In genomic region chr10:81488081-81488480, GRCm38 (mm10) we compare ENCODE assay signal across 25 mouse cellular contexts. TPM values are rescaled to one million over a fixed set of nuclear protein-coding genes. Genes with fewer than 3 reads are reported as not detected.
DNase-seq lines count a peak whose midpoint lies in the region; ATAC-seq and TF ChIP-seq lines count a peak whose summit lies in the region.
"Had no signal": no experiment of that assay in that cellular context is flagged by ENCODE, and none has a peak within 500 bp of the region (broad histone marks: within the 10 kb centered on the region; RNA-seq: fewer than 3 reads in every experiment).

No protein-coding gene starts in this region.

- peak; percentile 27 for TF ChIP-seq CTCF in heart, adult 2 months (IDR thresholded peaks at IDR 0.05)
- 0 out of 2 replicates have a peak, but pooled peaks have one; percentile 22 for TF ChIP-seq CTCF in layer of hippocampus, adult 2 months (conservative IDR thresholded peaks at IDR 0.05)
- TF ChIP-seq CTCF in ES-Bruce4 (IDR thresholded peaks at IDR 0.05; ENCODE audit: low read depth, low read length): peak; percentile 20

- no peak overlapping the region for H3K4me2 ChIP-seq in heart, embryonic 15.5 days
- H3K4me2 ChIP-seq: embryonic facial prominence, embryonic 15.5 days; hindbrain, embryonic 15.5 days had no signal

- TF ChIP-seq EP300 in heart, adult 2 months (IDR thresholded peaks at IDR 0.05; ENCODE audit: insufficient read depth, low read depth, low read length): no peak
- TF ChIP-seq EP300 in ES-Bruce4 (IDR thresholded peaks at IDR 0.05; ENCODE audit: insufficient read depth, low read depth, low read length): no peak

- H3K4me3 ChIP-seq in heart, adult 2 months: no peak overlapping the region
- H3K4me3 ChIP-seq in heart, embryonic 15.5 days: no peak overlapping the region
- no peak overlapping the region for H3K4me3 ChIP-seq in layer of hippocampus, adult 2 months
- no peak overlapping the region for H3K4me3 ChIP-seq in ES-Bruce4 (ENCODE audit: low read depth, low read length)
- H3K4me3 ChIP-seq: embryonic facial prominence, embryonic 15.5 days; erythroblast, embryonic 14.5 days; forebrain, embryonic 10.5 days; gastrocnemius, adult 2 months; hindbrain, embryonic 15.5 days had no signal

- DNase-seq in heart, adult 2 months: peak in 1 of 2 experiments; percentile 23
- no peak for DNase-seq in heart, adult 18-20 months
- DNase-seq in heart, postnatal 36 days: no peak
- no peak for DNase-seq in layer of hippocampus, adult 2 months (ENCODE audit: low spot score in 2 of 2)
- DNase-seq in layer of hippocampus, postnatal 10 days (ENCODE audit: low spot score in 2 of 2): no peak
- DNase-seq in cerebellum, postnatal 4 days (ENCODE audit: low spot score in 2 of 2): no peak
- DNase-seq: adrenal gland, adult 8-10 months; adrenal gland, postnatal 36 days; cerebellum, adult 2 months; cerebellum, postnatal 10 days; embryo, embryonic 11 days; gastrocnemius, adult 2 months; gastrocnemius, postnatal 25 days; kidney, adult 8-10 months had no signal

- TF ChIP-seq POLR2A in heart, adult 2 months (IDR thresholded peaks at IDR 0.05; ENCODE audit: insufficient read depth, low read depth, low read length): no peak
- TF ChIP-seq POLR2A in ES-Bruce4 (IDR thresholded peaks at IDR 0.05; ENCODE audit: insufficient read depth, low read length): no peak

- H3K9me3 ChIP-seq in heart, embryonic 15.5 days (replicated peaks): no peaks in the 10 kb centered on the region
- H3K9me3 ChIP-seq in ES-Bruce4 (replicated peaks; ENCODE audit: control insufficient read depth, insufficient read depth, low read length, poor library complexity, severe bottlenecking): no peaks in the 10 kb centered on the region
- H3K9me3 ChIP-seq: embryonic facial prominence, embryonic 15.5 days; forebrain, embryonic 10.5 days; G1E; hindbrain, embryonic 15.5 days had no signal

- no peaks in the 10 kb centered on the region for H3K36me3 ChIP-seq in heart, adult 2 months (ENCODE audit: control insufficient read depth, insufficient read depth, low read length)
- peaks cover 64% of the 10 kb centered on the region for H3K36me3 ChIP-seq in heart, embryonic 15.5 days
- H3K36me3 ChIP-seq in ES-Bruce4 (ENCODE audit: control insufficient read depth, insufficient read depth, low read length, poor library complexity, severe bottlenecking): peaks cover 20% of the 10 kb centered on the region

- ATAC-seq in heart, embryonic 15.5 days (replicated peaks; ENCODE audit: insufficient number of reproducible peaks, insufficient read depth, low FRiP score, low read depth): peak; percentile 43; the same call in 1 of the 2 replicates
- ATAC-seq: forebrain, embryonic 14.5 days; inflammation-experienced regulatory T-cells, adult 6 months; intestine, postnatal 0 days had no signal

- no peaks in the 10 kb centered on the region; the same call in 1 of the 2 replicates for H3K4me1 ChIP-seq in heart, adult 2 months (ENCODE audit: control insufficient read depth, insufficient read depth, low read length)
- H3K4me1 ChIP-seq in heart, embryonic 15.5 days (replicated peaks): peaks cover 16% of the 10 kb centered on the region
- H3K4me1 ChIP-seq in ES-Bruce4 (ENCODE audit: control insufficient read depth, insufficient read depth, low read length): no peaks in the 10 kb centered on the region
- H3K4me1 ChIP-seq: embryonic facial prominence, embryonic 15.5 days had no signal

- H3K27me3 ChIP-seq in heart, adult 2 months (ENCODE audit: control insufficient read depth, insufficient read depth, low read length): no peaks in the 10 kb centered on the region
- H3K27me3 ChIP-seq in heart, embryonic 15.5 days: no peaks in the 10 kb centered on the region
- H3K27me3 ChIP-seq in ES-Bruce4 (ENCODE audit: control insufficient read depth, insufficient read depth, low read length, poor library complexity, severe bottlenecking): no peaks in the 10 kb centered on the region
- H3K27me3 ChIP-seq: embryonic facial prominence, embryonic 15.5 days; hindbrain, embryonic 15.5 days had no signal

- intact Hi-C loops in heart, adult 2 months (cut with DNase I): no loop called here
- intact Hi-C loops in heart, postnatal 36 days (cut with DNase I): no loop called here

- no peaks in the 10 kb centered on the region for H3K79me2 ChIP-seq in heart, adult 2 months (replicated peaks; ENCODE audit: control insufficient read depth, insufficient read depth, low read length)

- no peak overlapping the region for H3K27ac ChIP-seq in heart, adult 2 months
- peak overlapping the region; percentile 71 for H3K27ac ChIP-seq in heart, embryonic 15.5 days
- H3K27ac ChIP-seq in layer of hippocampus, adult 2 months: no peak overlapping the region
- H3K27ac ChIP-seq in ES-Bruce4 (ENCODE audit: insufficient read depth, low read length): peak overlapping the region; percentile 27
- H3K27ac ChIP-seq: embryonic facial prominence, embryonic 15.5 days; forebrain, embryonic 10.5 days; gastrocnemius, adult 2 months; hindbrain, embryonic 15.5 days had no signal

- 74% methylated on average over 11 of the region's 11 CpGs for WGBS in heart, adult 2 months
- 56% methylated on average over 11 of the region's 11 CpGs for WGBS in heart, embryonic 15.5 days

- H3K9ac ChIP-seq in heart, adult 2 months (ENCODE audit: low read depth, low read length): no peak overlapping the region
- H3K9ac ChIP-seq in heart, embryonic 15.5 days: no peak overlapping the region
- no peak overlapping the region for H3K9ac ChIP-seq in ES-Bruce4 (ENCODE audit: low read depth, poor library complexity, severe bottlenecking)
- H3K9ac ChIP-seq: embryonic facial prominence, embryonic 15.5 days; hindbrain, embryonic 15.5 days had no signal

RNA-seq across cellular contexts. Expression of gene Celf5, which starts 5.6 kb away (rescaled TPM):
- total RNA-seq in heart, adult 2 months (2021): under 1 TPM in 1 of 2 experiments, not detected in 1; 0.16 TPM
- polyA plus RNA-seq in heart, adult 2 months (2012; rRNA removed): 0.39 and 0.73 TPM in 2 replicates
- total RNA-seq in heart, adult 18-20 months (2021): under 1 TPM; 0.17 to 0.21 TPM
- 0.08 and 0.41 TPM in 2 replicates for polyA plus RNA-seq in heart, embryonic 15.5 days (2015; fragmentation: Nextera tagmentation; extraction: Ambion mirVana)
- total RNA-seq in heart, postnatal 36 days (2021): under 1 TPM in 1 of 2 experiments, not detected in 1; 0.24 TPM
- 100 to 1,000 TPM; 286 to 287 TPM for total RNA-seq in layer of hippocampus, adult 2 months (2021)
- total RNA-seq in layer of hippocampus, postnatal 10 days (2021): 100 to 1,000 TPM; 259 to 261 TPM
- polyA plus RNA-seq in ES-Bruce4 (2011; ENCODE audit: insufficient read depth, insufficient read length, low read depth, missing spikeins): 27.5 and 30.5 TPM in 2 replicates
- total RNA-seq: granulocyte monocyte progenitor cell, adult 5-6 weeks had no signal
- polyA plus RNA-seq: erythroblast, embryonic 14.5 days had no signal

RNA-seq across cellular contexts. Expression of gene Ncln, which starts 8.1 kb away (rescaled TPM):
- 10 to 100 TPM; 68.6 to 74.2 TPM for total RNA-seq in heart, adult 2 months (2021)
- polyA plus RNA-seq in heart, adult 2 months (2012; rRNA removed): 107 and 116 TPM in 2 replicates
- 10 to 100 TPM; 61.9 to 64.3 TPM for total RNA-seq in heart, adult 18-20 months (2021)
- polyA plus RNA-seq in heart, embryonic 15.5 days (2015; fragmentation: Nextera tagmentation; extraction: Ambion mirVana): 43.6 and 63.4 TPM in 2 replicates
- total RNA-seq in heart, postnatal 36 days (2021): 10 to 100 TPM; 61.9 to 63.9 TPM
- total RNA-seq in layer of hippocampus, adult 2 months (2021): 10 to 100 TPM; 83.1 to 93.5 TPM
- 100 to 1,000 TPM in 1 of 2 experiments, 10 to 100 TPM in 1; 89.3 to 116 TPM for total RNA-seq in layer of hippocampus, postnatal 10 days (2021)
- 37.2 and 41.6 TPM in 2 replicates for polyA plus RNA-seq in ES-Bruce4 (2011; ENCODE audit: insufficient read depth, insufficient read length, low read depth, missing spikeins)

RNA-seq across cellular contexts. Expression of gene S1pr4, which starts 11.9 kb away (rescaled TPM):
- 1 to 10 TPM in 1 of 2 experiments, under 1 TPM in 1; 0.81 to 1.1 TPM for total RNA-seq in heart, adult 2 months (2021)
- polyA plus RNA-seq in heart, adult 2 months (2012; rRNA removed): 2.0 and 3.1 TPM in 2 replicates
- 1 to 10 TPM; 1.2 to 2.8 TPM for total RNA-seq in heart, adult 18-20 months (2021)
- 0.47 and 1.5 TPM in 2 replicates for polyA plus RNA-seq in heart, embryonic 15.5 days (2015; fragmentation: Nextera tagmentation; extraction: Ambion mirVana)
- total RNA-seq in heart, postnatal 36 days (2021): 1 to 10 TPM in 1 of 2 experiments, under 1 TPM in 1; 0.61 to 1.3 TPM
- under 1 TPM; 0.39 to 0.95 TPM for total RNA-seq in layer of hippocampus, adult 2 months (2021)
- under 1 TPM in 1 of 2 experiments, not detected in 1; 0.30 TPM for total RNA-seq in layer of hippocampus, postnatal 10 days (2021)
- 0.49 and 0.93 TPM in 2 replicates for polyA plus RNA-seq in ES-Bruce4 (2011; ENCODE audit: insufficient read depth, insufficient read length, low read depth, missing spikeins)

RNA-seq across cellular contexts. Expression of gene Nfic, which starts 32.6 kb away (rescaled TPM):
- 100 to 1,000 TPM in 1 of 2 experiments, 10 to 100 TPM in 1; 94.2 to 104 TPM for total RNA-seq in heart, adult 2 months (2021)
- 59.9 and 80.1 TPM in 2 replicates for polyA plus RNA-seq in heart, adult 2 months (2012; rRNA removed)
- 10 to 100 TPM; 91.0 to 93.4 TPM for total RNA-seq in heart, adult 18-20 months (2021)
- polyA plus RNA-seq in heart, embryonic 15.5 days (2015; fragmentation: Nextera tagmentation; extraction: Ambion mirVana): 60.9 and 71.2 TPM in 2 replicates
- 100 to 1,000 TPM; 115 to 133 TPM for total RNA-seq in heart, postnatal 36 days (2021)
- total RNA-seq in layer of hippocampus, adult 2 months (2021): 10 to 100 TPM; 60.0 to 60.1 TPM
- total RNA-seq in layer of hippocampus, postnatal 10 days (2021): 10 to 100 TPM; 51.2 to 55.8 TPM
- 6.1 and 7.2 TPM in 2 replicates for polyA plus RNA-seq in ES-Bruce4 (2011; ENCODE audit: insufficient read depth, insufficient read length, low read depth, missing spikeins)

RNA-seq across cellular contexts. Expression of gene Gna15, which starts 35.9 kb away (rescaled TPM):
- total RNA-seq in heart, adult 2 months (2021): 1 to 10 TPM; 1.1 to 1.5 TPM
- 1.1 and 1.2 TPM in 2 replicates for polyA plus RNA-seq in heart, adult 2 months (2012; rRNA removed)
- 1 to 10 TPM; 1.4 to 1.5 TPM for total RNA-seq in heart, adult 18-20 months (2021)
- polyA plus RNA-seq in heart, embryonic 15.5 days (2015; fragmentation: Nextera tagmentation; extraction: Ambion mirVana): 0.64 and 1.6 TPM in 2 replicates
- under 1 TPM; 0.73 to 0.78 TPM for total RNA-seq in heart, postnatal 36 days (2021)
- 1 to 10 TPM; 1.9 to 2.5 TPM for total RNA-seq in layer of hippocampus, adult 2 months (2021)
- total RNA-seq in layer of hippocampus, postnatal 10 days (2021): 1 to 10 TPM; 1.9 to 3.2 TPM
- 11.2 and 11.6 TPM in 2 replicates for polyA plus RNA-seq in ES-Bruce4 (2011; ENCODE audit: insufficient read depth, insufficient read length, low read depth, missing spikeins)

Comparison
In these comparisons a context has a peak if more than half of its experiments do, and no peak if none do; other contexts are left out.
1. H3K27ac ChIP-seq: peak in heart, embryonic 15.5 days (single experiment) and ES-Bruce4 (single experiment); none in heart, adult 2 months (single experiment) and layer of hippocampus, adult 2 months (single experiment).
2. RNA of gene Celf5, which starts 5.6 kb away (total RNA-seq): 286 to 287 TPM in layer of hippocampus, adult 2 months and 259 to 261 TPM in layer of hippocampus, postnatal 10 days; 0.24 TPM in heart, postnatal 36 days, 0.17 to 0.21 TPM in heart, adult 18-20 months and 0.16 TPM in heart, adult 2 months; every median in the first group is over 100 times any median in the second.
3. Peak in every context shown above with its lines, with median percentiles within 50 percentile points of each other: CTCF ChIP-seq.